Mouse (Mus musculus) olfactory bulb, adult 2 months (tissue): ENCODE measurements around the gene Gpsm3.

Source experiments
- CTCF ChIP-seq: fragments of 200-500 bp; IDR thresholded peaks from 2 replicates; pipeline ENCODE4 v1.5.1; 2012; ENCODE audit warnings: low read depth, mild to moderate bottlenecking, low read length, moderate library complexity; ENCODE audit not compliant: insufficient read depth
- POLR2A ChIP-seq: fragments of 200-500 bp; IDR thresholded peaks from 2 replicates; pipeline ENCODE4 v1.6.1; 2012; ENCODE audit warnings: mild to moderate bottlenecking, low read depth, low read length, moderate library complexity; ENCODE audit not compliant: insufficient read depth

- TF ChIP-seq POLR2A (no peak), CTCF (no peak)
Measured at GRCm38 (mm10) chr17:34592581-34593549, 3.3 kb downstream of the Gpsm3 start.
